Mouse (Mus musculus) lung, embryonic 14.5 days (tissue): Measurements from ENCODE around the gene Tbc1d9b. TPM values are rescaled to one million over a fixed set of nuclear protein-coding genes. Genes with fewer than 3 reads are reported as not detected.

ENCODE experiments used
- ATAC-seq: fragments of 200-750 bp; cut with Nextera tagmentation; 2 replicates; pipeline ENCODE4 v1.8.0; 2017; ENCODE audit warnings: mild to moderate bottlenecking, moderate TSS enrichment, moderate library complexity; ENCODE audit not compliant: insufficient read depth
- DNase-seq: peaks from one replicate; pipeline ENCODE4 v3.0.0-alpha.2; 2015
- H3K27ac ChIP-seq: fragments of 300-500 bp; sonication (generic); 2 replicates; pipeline ENCODE4 v1.5.1; 2014; ENCODE audit warnings: low read depth, mild to moderate bottlenecking, moderate library complexity
- H3K27me3 ChIP-seq: fragments of 300-500 bp; sonication (generic); 2 replicates; pipeline ENCODE4 v1.6.1; 2014; ENCODE audit warnings: low read length, control low read depth; ENCODE audit not compliant: insufficient read depth
- H3K36me3 ChIP-seq: fragments of 300-500 bp; sonication (generic); 2 replicates; pipeline ENCODE4 v1.6.1; 2014; ENCODE audit warnings: control low read depth; ENCODE audit not compliant: insufficient read depth
- H3K4me1 ChIP-seq: fragments of 300-500 bp; sonication (generic); 2 replicates; pipeline ENCODE4 v1.6.1; 2014; ENCODE audit warnings: antibody characterized with exemption, control low read depth; ENCODE audit not compliant: insufficient read depth
- H3K4me2 ChIP-seq: fragments of 300-500 bp; sonication (generic); 2 replicates; pipeline ENCODE4 v1.6.1; 2014; ENCODE audit warnings: mild to moderate bottlenecking
- H3K4me3 ChIP-seq: fragments of 300-500 bp; sonication (generic); 2 replicates; pipeline ENCODE4 v1.5.1; 2014; ENCODE audit warnings: low read depth, low read length
- H3K9ac ChIP-seq: fragments of 300-500 bp; sonication (generic); 2 replicates; pipeline ENCODE4 v1.6.1; 2014
- H3K9me3 ChIP-seq: fragments of 300-500 bp; sonication (generic); 2 replicates; pipeline ENCODE4 v1.6.1; 2016; ENCODE audit warnings: low read depth, low read length, control low read depth
- CTCF ChIP-seq: IDR thresholded peaks from 2 replicates; pipeline ENCODE4 v1.5.1; 2016; ENCODE audit warnings: antibody characterized with exemption, low read depth
- WGBS: fragments of 180-500 bp; shearing (Covaris S2); extraction: QIAGEN DNeasy Blood & Tissue Kit; methylation state at CpG from one replicate; pipeline ENCODE4 v1.1.7; 2014; 5-methylcytosine and 5-hydroxymethylcytosine counted together
- polyA plus RNA-seq: library from polyadenylated mRNA; unstranded; fragments of >200 nt; fragmentation: Nextera tagmentation; extraction: Ambion mirVana; gene quantifications from 2 replicates; pipeline ENCODE4 v1.2.1, GENCODE M21; 2014

The Tbc1d9b gene
- polyA plus RNA-seq, 1 experiment from 2014 or later: 45.3 TPM

DNA sequence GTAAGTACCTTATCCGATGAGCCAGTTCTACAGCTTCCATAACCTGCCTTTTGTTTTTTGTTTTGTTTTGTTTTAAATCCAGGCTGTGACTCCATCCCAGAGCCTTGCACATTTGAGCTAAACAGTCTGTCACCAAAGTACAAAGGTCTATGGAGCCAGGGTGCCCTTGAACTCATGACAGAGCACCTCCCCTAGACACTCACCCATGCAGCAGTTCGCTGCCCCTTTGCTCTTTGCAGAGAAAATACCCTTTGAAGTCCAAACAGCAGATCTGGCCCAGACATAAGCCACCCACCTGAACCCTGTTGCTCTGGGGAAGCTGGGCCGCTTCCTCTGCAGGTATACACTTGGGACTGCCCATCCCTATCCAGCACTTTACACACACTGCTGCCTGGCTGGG is 70.4 kb downstream of the Tbc1d9b start:
- H3K9ac ChIP-seq: no peak overlapping the region
- WGBS: 93% methylated on average over 3 of the region's 3 CpGs

GRCm38 (mm10) chr11:50203302-50203827 is 72.2 kb downstream of the Tbc1d9b start:
- no peak for TF ChIP-seq CTCF
- ATAC-seq (no peak), DNase-seq (no peak)
- Histone ChIP-seq H3K4me3 (no peak overlapping the region), H3K4me1 (no peaks in the 10 kb centered on the region), H3K9me3 (no peaks in the 10 kb centered on the region), H3K9ac (no peak overlapping the region), H3K36me3 (peaks cover 92% of the 10 kb centered on the region), H3K27me3 (no peaks in the 10 kb centered on the region), H3K4me2 (no peak overlapping the region), H3K27ac (no peak overlapping the region)
- WGBS: 89% methylated on average over 9 of the region's 9 CpGs

More for the DNA sequence above, 70.4 kb downstream of the Tbc1d9b start:
- no peak for TF ChIP-seq CTCF
- DNase-seq (no peak), ATAC-seq (no peak)
- Histone ChIP-seq H3K36me3 (peaks cover 86% of the 10 kb centered on the region), H3K4me2 (no peak overlapping the region), H3K27me3 (no peaks in the 10 kb centered on the region), H3K4me3 (no peak overlapping the region), H3K4me1 (no peaks in the 10 kb centered on the region), H3K27ac (no peak overlapping the region), H3K9me3 (no peaks in the 10 kb centered on the region)

GRCm38 (mm10) chr11:50205434-50205833 is 74.2 kb downstream of the Tbc1d9b start:
- no peak overlapping the region for H3K27ac ChIP-seq
- ATAC-seq (no peak), DNase-seq (no peak)
- no peak overlapping the region for H3K9ac ChIP-seq
- 89% methylated on average over 3 of the region's 3 CpGs for WGBS
- H3K9me3 ChIP-seq: no peaks in the 10 kb centered on the region
- 0 out of 2 replicates have a peak, but pooled peaks cover 7% of the 10 kb centered on the region for H3K4me1 ChIP-seq
- no peaks in the 10 kb centered on the region for H3K27me3 ChIP-seq
- peaks cover 75% of the 10 kb centered on the region for H3K36me3 ChIP-seq
- no peak for TF ChIP-seq CTCF
- no peak overlapping the region for H3K4me2 ChIP-seq
- H3K4me3 ChIP-seq: no peak overlapping the region

- H3K9ac ChIP-seq: no peak overlapping the region
- H3K27me3 ChIP-seq: no peaks in the 10 kb centered on the region
- 77% methylated on average over 2 of the region's 2 CpGs for WGBS
- no peaks in the 10 kb centered on the region for H3K9me3 ChIP-seq
- peaks cover 69% of the 10 kb centered on the region for H3K36me3 ChIP-seq
- no peak overlapping the region for H3K27ac ChIP-seq
- 0 out of 2 replicates have a peak, but pooled peaks cover 7% of the 10 kb centered on the region for H3K4me1 ChIP-seq
- no peak for DNase-seq
- no peak for ATAC-seq
- no peak overlapping the region for H3K4me2 ChIP-seq
- no peak for TF ChIP-seq CTCF
- no peak overlapping the region for H3K4me3 ChIP-seq
These were observed 74.8 kb downstream of the Tbc1d9b start for GRCm38 (mm10) chr11:50206037-50206436.

DNA sequence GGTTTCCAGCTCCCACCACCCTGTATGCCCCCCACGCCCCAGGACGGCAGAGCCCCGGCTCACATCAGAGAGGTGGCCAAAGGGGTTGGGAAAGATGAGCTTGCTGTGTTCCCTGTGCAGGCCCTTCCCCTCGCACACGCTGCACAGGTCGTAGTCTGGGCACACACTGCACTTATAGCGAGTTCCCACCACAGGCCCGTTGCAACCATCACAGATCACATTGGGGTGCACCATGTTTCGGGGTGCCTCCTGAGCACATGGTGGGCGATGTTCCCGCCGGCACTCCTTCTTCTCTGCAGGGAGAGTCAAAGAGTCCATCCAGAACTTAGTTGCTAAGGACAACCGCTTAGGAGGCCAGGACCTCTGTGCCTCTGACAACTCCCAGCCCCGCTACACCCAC is 76.1 kb downstream of the Tbc1d9b start:
- WGBS: 92% methylated on average over 14 of the region's 14 CpGs
- H3K4me3 ChIP-seq: no peak overlapping the region
- TF ChIP-seq CTCF: no peak
- H3K27ac ChIP-seq: no peak overlapping the region
- ATAC-seq: no peak
- H3K9me3 ChIP-seq: no peaks in the 10 kb centered on the region
- 0 out of 2 replicates have a peak, but pooled peaks cover 7% of the 10 kb centered on the region for H3K4me1 ChIP-seq
- peaks cover 56% of the 10 kb centered on the region for H3K36me3 ChIP-seq
- no peak overlapping the region for H3K9ac ChIP-seq
- H3K4me2 ChIP-seq: no peak overlapping the region
- no peak for DNase-seq
- H3K27me3 ChIP-seq: no peaks in the 10 kb centered on the region

GRCm38 (mm10) chr11:50208039-50208438 is 76.8 kb downstream of the Tbc1d9b start:
- Histone ChIP-seq H3K27me3 (no peaks in the 10 kb centered on the region), H3K9me3 (no peaks in the 10 kb centered on the region), H3K4me1 (0 out of 2 replicates have a peak, but pooled peaks cover 9% of the 10 kb centered on the region), H3K36me3 (peaks cover 49% of the 10 kb centered on the region), H3K27ac (no peak overlapping the region), H3K4me2 (no peak overlapping the region), H3K4me3 (no peak overlapping the region), H3K9ac (no peak overlapping the region)
- ATAC-seq (no peak), DNase-seq (no peak)
- WGBS: 95% methylated on average over 5 of the region's 5 CpGs
- no peak for TF ChIP-seq CTCF

- H3K9me3 ChIP-seq: no peaks in the 10 kb centered on the region
- peaks cover 28% of the 10 kb centered on the region for H3K36me3 ChIP-seq
- peak overlapping the region; percentile 79 for H3K4me2 ChIP-seq
- 0 out of 2 replicates have a peak, but pooled peaks cover 12% of the 10 kb centered on the region for H3K4me1 ChIP-seq
- peak overlapping the region; percentile 96 for H3K4me3 ChIP-seq
- peak overlapping the region; percentile 94 for H3K9ac ChIP-seq
- peak; percentile 91 for DNase-seq
- WGBS: 2% methylated on average over 24 of the region's 24 CpGs
- ATAC-seq: peak; percentile 95
- H3K27me3 ChIP-seq: no peaks in the 10 kb centered on the region
- no peak for TF ChIP-seq CTCF
- peak overlapping the region; percentile 98 for H3K27ac ChIP-seq
These were observed 78.9 kb downstream of the Tbc1d9b start for GRCm38 (mm10) chr11:50210101-50210504.
